Mouse (Mus musculus): ENCODE data around the gene Spert. TPM values are rescaled to one million over a fixed set of nuclear protein-coding genes. Genes with fewer than 3 reads are reported as not detected.

Spert gene
- not detected in 2 replicates for polyA plus RNA-seq (2012; rRNA removed)

GRCm38 (mm10) chr14:75592978-75593377, at the start of gene Spert:
Spert (minus strand) TSS chr14:75593116.
- TF ChIP-seq CTCF (IDR thresholded peaks at IDR 0.05; ENCODE audit: extremely low read depth, insufficient read length, insufficient replicate concordance, low read depth, low read length) (no peak), POLR2A (IDR thresholded peaks at IDR 0.05; ENCODE audit: low read depth, low read length) (no peak)
- Histone ChIP-seq H3K27ac (ENCODE audit: insufficient read depth, low read depth, low read length) (no peak within 1 kb of the TSS), H3K4me1 (ENCODE audit: control insufficient read depth, insufficient read depth, insufficient read length, low read length) (no peaks in the 10 kb centered on the region), H3K27me3 (ENCODE audit: control insufficient read depth, insufficient read depth, low read length) (no peaks in the 10 kb centered on the region), H3K36me3 (ENCODE audit: control insufficient read depth, insufficient read depth, low read length) (no peaks in the 10 kb centered on the region), H3K4me3 (ENCODE audit: low read depth, low read length) (no peak within 1 kb of the TSS)
- 49% methylated on average over 3 of the region's 3 CpGs for WGBS

- Histone ChIP-seq H3K4me1 (ENCODE audit: control insufficient read depth, insufficient read depth, insufficient read length, low read length) (no peaks in the 10 kb centered on the region), H3K36me3 (ENCODE audit: control insufficient read depth, insufficient read depth, low read length) (no peaks in the 10 kb centered on the region), H3K27ac (ENCODE audit: insufficient read depth, low read depth, low read length) (no peak within 1 kb of the TSS), H3K4me3 (ENCODE audit: low read depth, low read length) (no peak within 1 kb of the TSS), H3K27me3 (ENCODE audit: control insufficient read depth, insufficient read depth, low read length) (no peaks in the 10 kb centered on the region)
- WGBS: 73% methylated on average over 8 of the region's 8 CpGs
- no peak for TF ChIP-seq CTCF (IDR thresholded peaks at IDR 0.05; ENCODE audit: extremely low read depth, insufficient read length, insufficient replicate concordance, low read depth, low read length)
- no peak for TF ChIP-seq POLR2A (IDR thresholded peaks at IDR 0.05; ENCODE audit: low read depth, low read length)
Observed at GRCm38 (mm10) chr14:75642080-75642479, 49.2 kb upstream of the Spert start, which contains the start of gene Erich6b. Erich6b (plus strand) TSS chr14:75642259.

- Histone ChIP-seq H3K27ac (ENCODE audit: insufficient read depth, low read depth, low read length) (no peak overlapping the region), H3K36me3 (ENCODE audit: control insufficient read depth, insufficient read depth, low read length) (no peaks in the 10 kb centered on the region), H3K4me1 (ENCODE audit: control insufficient read depth, insufficient read depth, insufficient read length, low read length) (no peaks in the 10 kb centered on the region), H3K4me3 (ENCODE audit: low read depth, low read length) (no peak overlapping the region), H3K27me3 (ENCODE audit: control insufficient read depth, insufficient read depth, low read length) (no peaks in the 10 kb centered on the region)
- TF ChIP-seq POLR2A (IDR thresholded peaks at IDR 0.05; ENCODE audit: low read depth, low read length) (no peak), CTCF (IDR thresholded peaks at IDR 0.05; ENCODE audit: extremely low read depth, insufficient read length, insufficient replicate concordance, low read depth, low read length) (no peak)
- 70% methylated on average over 6 of the region's 6 CpGs for WGBS
Observed at GRCm38 (mm10) chr14:75641369-75641768, 48.5 kb upstream of the Spert start.

GRCm38 (mm10) chr14:75640846-75641245, 47.9 kb upstream of the Spert start:
- H3K27me3 ChIP-seq (ENCODE audit: control insufficient read depth, insufficient read depth, low read length): no peaks in the 10 kb centered on the region
- H3K4me3 ChIP-seq (ENCODE audit: low read depth, low read length): no peak overlapping the region
- 79% methylated on average over 2 of the region's 2 CpGs for WGBS
- H3K27ac ChIP-seq (ENCODE audit: insufficient read depth, low read depth, low read length): no peak overlapping the region
- H3K36me3 ChIP-seq (ENCODE audit: control insufficient read depth, insufficient read depth, low read length): no peaks in the 10 kb centered on the region
- no peaks in the 10 kb centered on the region for H3K4me1 ChIP-seq (ENCODE audit: control insufficient read depth, insufficient read depth, insufficient read length, low read length)
- no peak for TF ChIP-seq POLR2A (IDR thresholded peaks at IDR 0.05; ENCODE audit: low read depth, low read length)
- TF ChIP-seq CTCF (IDR thresholded peaks at IDR 0.05; ENCODE audit: extremely low read depth, insufficient read length, insufficient replicate concordance, low read depth, low read length): no peak

- WGBS: 76% methylated on average over 4 of the region's 4 CpGs
Observed at GRCm38 (mm10) chr14:75637641-75638040, 44.7 kb upstream of the Spert start.

GRCm38 (mm10) chr14:75636107-75636506, 43.2 kb upstream of the Spert start:
- H3K4me3 ChIP-seq (ENCODE audit: low read depth, low read length): no peak overlapping the region
- no peaks in the 10 kb centered on the region for H3K36me3 ChIP-seq (ENCODE audit: control insufficient read depth, insufficient read depth, low read length)
- WGBS: 55% methylated on average over 7 of the region's 7 CpGs
- no peaks in the 10 kb centered on the region for H3K4me1 ChIP-seq (ENCODE audit: control insufficient read depth, insufficient read depth, insufficient read length, low read length)
- H3K27ac ChIP-seq (ENCODE audit: insufficient read depth, low read depth, low read length): no peak overlapping the region
- TF ChIP-seq POLR2A (IDR thresholded peaks at IDR 0.05; ENCODE audit: low read depth, low read length) (no peak), CTCF (IDR thresholded peaks at IDR 0.05; ENCODE audit: extremely low read depth, insufficient read length, insufficient replicate concordance, low read depth, low read length) (no peak)
- H3K27me3 ChIP-seq (ENCODE audit: control insufficient read depth, insufficient read depth, low read length): no peaks in the 10 kb centered on the region

More at GRCm38 (mm10) chr14:75637641-75638040, 44.7 kb upstream of the Spert start:
- Histone ChIP-seq H3K4me3 (ENCODE audit: low read depth, low read length) (no peak overlapping the region), H3K27ac (ENCODE audit: insufficient read depth, low read depth, low read length) (no peak overlapping the region), H3K27me3 (ENCODE audit: control insufficient read depth, insufficient read depth, low read length) (no peaks in the 10 kb centered on the region), H3K36me3 (ENCODE audit: control insufficient read depth, insufficient read depth, low read length) (no peaks in the 10 kb centered on the region), H3K4me1 (ENCODE audit: control insufficient read depth, insufficient read depth, insufficient read length, low read length) (no peaks in the 10 kb centered on the region)
- TF ChIP-seq POLR2A (IDR thresholded peaks at IDR 0.05; ENCODE audit: low read depth, low read length) (no peak), CTCF (IDR thresholded peaks at IDR 0.05; ENCODE audit: extremely low read depth, insufficient read length, insufficient replicate concordance, low read depth, low read length) (no peak)

- 68% methylated on average over 12 of the region's 12 CpGs for WGBS
- no peak for TF ChIP-seq CTCF (IDR thresholded peaks at IDR 0.05; ENCODE audit: extremely low read depth, insufficient read length, insufficient replicate concordance, low read depth, low read length)
- no peak for TF ChIP-seq POLR2A (IDR thresholded peaks at IDR 0.05; ENCODE audit: low read depth, low read length)
- Histone ChIP-seq H3K4me1 (ENCODE audit: control insufficient read depth, insufficient read depth, insufficient read length, low read length) (no peaks in the 10 kb centered on the region), H3K4me3 (ENCODE audit: low read depth, low read length) (no peak overlapping the region), H3K36me3 (ENCODE audit: control insufficient read depth, insufficient read depth, low read length) (no peaks in the 10 kb centered on the region), H3K27me3 (ENCODE audit: control insufficient read depth, insufficient read depth, low read length) (no peaks in the 10 kb centered on the region), H3K27ac (ENCODE audit: insufficient read depth, low read depth, low read length) (no peak overlapping the region)
Observed at GRCm38 (mm10) chr14:75635350-75635749, 42.4 kb upstream of the Spert start.

Measured in small intestine, adult 2 months (tissue).